Mouse (Mus musculus) layer of hippocampus, postnatal 10 days (tissue): ENCODE measurements at regions not wholly inside any gene's neighbourhood (a gene's known extent, or its start where the extent isn't known, plus 50 kb on each side); places are given as distances from the start of the nearest gene placed in this dataset.

Source experiments
- DNase-seq, 2 experiments: peaks; one replicate each; pipeline ENCODE4 v3.0.0; 2021; ENCODE audit warnings: low spot score in 2 of 2
- microRNA-seq, 2 experiments: library from miRNA; unstranded; fragments of <30 nt; microRNA quantifications; one replicate each; pipeline ENCODE4 v1.2.0; 2021

DNA sequence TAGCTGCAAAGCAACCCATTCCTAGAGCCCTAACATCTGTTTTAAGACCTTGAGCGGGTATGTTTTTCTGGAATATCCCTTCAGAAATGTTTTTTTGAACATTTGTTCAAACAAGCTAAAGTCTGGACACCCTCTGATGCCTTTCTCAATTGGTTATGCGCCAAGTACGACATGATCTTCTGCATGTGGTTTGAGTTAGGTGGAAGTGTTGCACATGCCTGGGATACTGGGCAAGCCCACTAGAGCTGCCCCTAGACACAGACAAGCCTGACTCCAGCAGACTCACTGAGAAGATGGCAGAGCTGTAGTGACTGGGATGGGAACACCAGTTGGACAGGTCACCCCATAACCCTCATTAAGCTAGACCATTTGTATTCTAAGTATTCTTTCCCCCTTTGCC, 153.2 kb upstream of the Cypt2 start:
- no peak for DNase-seq

GRCm38 (mm10) chrX:105366284-105366683, 133.3 kb upstream of the Cypt2 start:
- DNase-seq, result no peak

DNA sequence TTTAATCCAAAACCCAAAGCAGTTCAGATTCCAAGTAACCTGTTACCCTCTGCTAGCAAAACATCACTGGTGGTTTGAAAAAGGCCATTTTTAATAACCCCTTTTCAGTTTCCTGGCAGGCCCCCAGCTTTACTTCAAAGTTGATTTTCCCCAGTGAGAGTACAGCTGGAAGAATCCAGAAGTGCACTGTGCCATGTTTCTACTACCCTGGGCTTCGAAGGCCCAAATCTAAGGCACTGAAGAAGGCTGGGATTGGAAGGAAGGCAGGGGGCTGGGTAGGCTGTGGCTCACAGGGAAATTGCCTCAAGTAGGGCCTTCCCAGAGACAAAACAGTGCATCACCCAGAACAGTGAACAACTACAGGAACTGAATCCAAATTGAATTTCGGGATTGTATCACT, 131.6 kb upstream of the Cypt2 start:
- no peak for DNase-seq

DNA sequence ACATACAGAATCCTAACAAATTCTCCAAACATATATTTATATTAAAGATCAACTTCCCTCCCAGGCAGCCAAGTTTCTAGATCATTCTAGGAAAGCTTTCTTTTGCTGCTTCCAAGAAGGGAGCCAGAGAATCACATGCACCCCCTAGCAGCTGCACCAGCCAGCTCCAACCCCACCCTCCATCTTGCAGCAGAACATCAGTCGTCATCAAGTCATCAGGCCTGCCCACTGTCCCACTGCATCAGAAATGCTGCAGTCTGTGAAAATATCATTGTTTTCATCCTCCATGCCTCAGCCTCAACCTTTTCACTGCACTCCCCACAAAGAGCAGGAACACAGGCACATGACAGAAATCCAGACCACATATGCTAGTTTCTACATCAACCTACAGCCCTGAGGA, 109.1 kb upstream of the Cypt2 start:
- DNase-seq, result no peak

GRCm38 (mm10) chrX:105391029-105391428, 108.5 kb upstream of the Cypt2 start:
- DNase-seq, result no peak

GRCm38 (mm10) chrX:105391680-105392462, 107.7 kb upstream of the Cypt2 start:
- peak; percentile 60 to 72 for DNase-seq

DNA sequence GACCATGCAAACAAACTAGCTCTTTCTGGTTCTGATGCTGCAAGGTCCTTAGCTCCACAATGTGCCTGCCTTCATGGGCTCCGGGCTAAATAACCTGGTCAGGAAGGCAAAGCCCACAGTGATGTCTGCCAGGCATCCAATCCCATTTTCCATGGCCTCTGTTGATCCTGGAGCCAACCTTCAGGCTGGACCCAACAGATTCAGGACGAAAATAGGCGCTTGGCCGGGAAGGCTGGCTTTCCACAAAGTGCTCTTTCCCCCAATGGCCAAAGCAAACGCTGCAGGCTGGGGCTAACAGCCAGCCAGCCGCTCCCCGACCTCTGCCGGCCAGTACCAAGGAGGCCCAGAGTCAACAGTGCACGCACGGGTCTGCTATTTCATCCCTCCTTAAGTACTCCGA, 106.3 kb upstream of the Cypt2 start:
- DNase-seq, result no peak

GRCm38 (mm10) chrX:105413351-105413750, 86.2 kb upstream of the Cypt2 start:
- DNase-seq, result no peak

DNA sequence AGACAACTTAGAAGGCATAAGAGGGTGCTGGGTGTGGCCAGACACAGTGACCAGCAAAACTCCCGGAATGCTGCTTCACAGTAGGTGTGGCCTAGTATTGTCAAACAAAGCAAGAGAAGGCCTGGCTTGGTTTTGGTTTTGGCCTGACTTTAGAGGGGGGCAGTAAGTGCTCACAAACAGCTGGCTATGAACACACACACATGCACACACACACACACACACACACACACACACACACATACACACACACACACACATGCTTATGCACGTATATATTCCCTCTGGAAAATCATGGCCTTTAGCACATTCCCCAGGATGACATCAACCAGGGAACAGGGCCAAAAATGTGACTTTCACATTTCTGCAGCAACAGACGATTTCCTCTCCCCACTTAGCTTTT, 78.6 kb upstream of the Cypt2 start:
- DNase-seq, result no peak

Small RNA genes in the stretch of these regions (microRNA-seq; reads per million reads assigned to microRNA genes)
- 227 to 231 reads per million in 2 experiments for gene Mir325
